Mouse (Mus musculus): ENCODE data around the gene Krtap5-2. TPM values are rescaled to one million over a fixed set of nuclear protein-coding genes. Genes with fewer than 3 reads are reported as not detected.
"Not testable (repeated sequence)": the region's sequence is repeated elsewhere in the genome, so short reads cannot be mapped to it uniquely, and the experiment has no call there.

Gene Krtap5-2
- polyA plus RNA-seq (2012; rRNA removed) (not detected in 2 replicates), polyA plus RNA-seq (2014; fragmentation: Nextera tagmentation; extraction: Ambion mirVana) (not detected in 2 replicates)

GRCm38 (mm10) chr7:142175905-142176304, at the start of gene Krtap5-2:
TSS of gene Krtap5-2 (minus strand) at chr7:142176005.
- not testable (repeated sequence) for H3K27ac ChIP-seq; H3K9ac ChIP-seq (replicated peaks); H3K4me1 ChIP-seq (replicated peaks; ENCODE audit: control insufficient read depth in 2 of 2, insufficient read depth in 2 of 2, low read length in 1 of 2); DNase-seq (ENCODE audit: low read depth in 3 of 3, low spot score in 3 of 3); H3K9me3 ChIP-seq (ENCODE audit: control insufficient read depth, low read length); ATAC-seq (ENCODE audit: insufficient read depth); H3K36me3 ChIP-seq (replicated peaks; ENCODE audit: control insufficient read depth, insufficient read depth, low read depth); H3K4me3 ChIP-seq (ENCODE audit: insufficient read depth in 1 of 2, low read depth in 2 of 2, low read length in 2 of 2); H3K27me3 ChIP-seq (ENCODE audit: control insufficient read depth, insufficient read depth, low read length); H3K4me2 ChIP-seq (ENCODE audit: low read depth)

- Histone ChIP-seq H3K27ac (no peak overlapping the region), H3K4me1 (replicated peaks; ENCODE audit: control insufficient read depth in 2 of 2, insufficient read depth in 2 of 2, low read length in 1 of 2) (no peaks in the 10 kb centered on the region), H3K9me3 (ENCODE audit: control insufficient read depth, low read length) (no peaks in the 10 kb centered on the region), H3K27me3 (ENCODE audit: control insufficient read depth, insufficient read depth, low read length) (no peaks in the 10 kb centered on the region), H3K9ac (replicated peaks) (no peak overlapping the region), H3K4me3 (ENCODE audit: insufficient read depth in 1 of 2, low read depth in 2 of 2, low read length in 2 of 2) (no peak overlapping the region), H3K4me2 (ENCODE audit: low read depth) (no peak overlapping the region), H3K36me3 (replicated peaks; ENCODE audit: control insufficient read depth, insufficient read depth, low read depth) (no peaks in the 10 kb centered on the region)
- WGBS (ENCODE audit: insufficient replicate concordance): 31% methylated on average over 2 of the region's 2 CpGs
- no peak for ATAC-seq (ENCODE audit: insufficient read depth)
- DNase-seq (ENCODE audit: low read depth in 3 of 3, low spot score in 3 of 3): no peak
- TF ChIP-seq CTCF (IDR thresholded peaks at IDR 0.05; ENCODE audit: low read depth): no peak
- no peak for TF ChIP-seq EP300 (IDR thresholded peaks at IDR 0.05; ENCODE audit: low read depth)
Observed at GRCm38 (mm10) chr7:142224518-142224917, 48.7 kb upstream of the Krtap5-2 start.

GRCm38 (mm10) chr7:142212136-142212535, 36.3 kb upstream of the Krtap5-2 start:
- not testable (repeated sequence) for DNase-seq (ENCODE audit: low read depth in 3 of 3, low spot score in 3 of 3); H3K4me2 ChIP-seq (ENCODE audit: low read depth); H3K27ac ChIP-seq; H3K27me3 ChIP-seq (ENCODE audit: control insufficient read depth, insufficient read depth, low read length); H3K9ac ChIP-seq (replicated peaks); H3K4me3 ChIP-seq (ENCODE audit: insufficient read depth in 1 of 2, low read depth in 2 of 2, low read length in 2 of 2); H3K4me1 ChIP-seq (replicated peaks; ENCODE audit: control insufficient read depth in 2 of 2, insufficient read depth in 2 of 2, low read length in 1 of 2); H3K36me3 ChIP-seq (replicated peaks; ENCODE audit: control insufficient read depth, insufficient read depth, low read depth); ATAC-seq (ENCODE audit: insufficient read depth); H3K9me3 ChIP-seq (ENCODE audit: control insufficient read depth, low read length)
- 18% methylated on average over 1 of the region's 1 CpGs for WGBS (ENCODE audit: insufficient replicate concordance)

GRCm38 (mm10) chr7:142211559-142211958, 35.8 kb upstream of the Krtap5-2 start, which contains the start of gene Gm7579:
TSS of gene Gm7579 (plus strand) at chr7:142211859.
- DNase-seq (ENCODE audit: low read depth in 3 of 3, low spot score in 3 of 3) (no peak), ATAC-seq (ENCODE audit: insufficient read depth) (no peak)
- H3K4me3 ChIP-seq (ENCODE audit: insufficient read depth in 1 of 2, low read depth in 2 of 2, low read length in 2 of 2): no peak within 1 kb of the TSS
- 42% methylated on average over 1 of the region's 1 CpGs for WGBS (ENCODE audit: insufficient replicate concordance)
- no peaks in the 10 kb centered on the region for H3K9me3 ChIP-seq (ENCODE audit: control insufficient read depth, low read length)
- no peak within 1 kb of the TSS for H3K27ac ChIP-seq
- TF ChIP-seq CTCF (IDR thresholded peaks at IDR 0.05; ENCODE audit: low read depth) (no peak), EP300 (IDR thresholded peaks at IDR 0.05; ENCODE audit: low read depth) (no peak)
- no peaks in the 10 kb centered on the region for H3K27me3 ChIP-seq (ENCODE audit: control insufficient read depth, insufficient read depth, low read length)
- no peaks in the 10 kb centered on the region for H3K4me1 ChIP-seq (replicated peaks; ENCODE audit: control insufficient read depth in 2 of 2, insufficient read depth in 2 of 2, low read length in 1 of 2)
- H3K36me3 ChIP-seq (replicated peaks; ENCODE audit: control insufficient read depth, insufficient read depth, low read depth): no peaks in the 10 kb centered on the region
- no peak within 1 kb of the TSS for H3K4me2 ChIP-seq (ENCODE audit: low read depth)
- H3K9ac ChIP-seq (replicated peaks): no peak within 1 kb of the TSS

GRCm38 (mm10) chr7:142206891-142207290, 31.1 kb upstream of the Krtap5-2 start:
- H3K36me3 ChIP-seq (replicated peaks; ENCODE audit: control insufficient read depth, insufficient read depth, low read depth); H3K4me2 ChIP-seq (ENCODE audit: low read depth); H3K9me3 ChIP-seq (ENCODE audit: control insufficient read depth, low read length); H3K4me3 ChIP-seq (ENCODE audit: insufficient read depth in 1 of 2, low read depth in 2 of 2, low read length in 2 of 2); H3K4me1 ChIP-seq (replicated peaks; ENCODE audit: control insufficient read depth in 2 of 2, insufficient read depth in 2 of 2, low read length in 1 of 2); H3K9ac ChIP-seq (replicated peaks); H3K27ac ChIP-seq; ATAC-seq (ENCODE audit: insufficient read depth); H3K27me3 ChIP-seq (ENCODE audit: control insufficient read depth, insufficient read depth, low read length); DNase-seq (ENCODE audit: low read depth in 3 of 3, low spot score in 3 of 3): not testable (repeated sequence)
- 55% methylated on average over 5 of the region's 5 CpGs for WGBS (ENCODE audit: insufficient replicate concordance)

GRCm38 (mm10) chr7:142205488-142205887, 29.7 kb upstream of the Krtap5-2 start:
- ATAC-seq (ENCODE audit: insufficient read depth): no peak
- Histone ChIP-seq H3K36me3 (replicated peaks; ENCODE audit: control insufficient read depth, insufficient read depth, low read depth) (no peaks in the 10 kb centered on the region), H3K27ac (no peak overlapping the region), H3K4me1 (replicated peaks; ENCODE audit: control insufficient read depth in 2 of 2, insufficient read depth in 2 of 2, low read length in 1 of 2) (no peaks in the 10 kb centered on the region), H3K4me3 (ENCODE audit: insufficient read depth in 1 of 2, low read depth in 2 of 2, low read length in 2 of 2) (no peak overlapping the region), H3K9ac (replicated peaks) (no peak overlapping the region), H3K27me3 (ENCODE audit: control insufficient read depth, insufficient read depth, low read length) (no peaks in the 10 kb centered on the region), H3K4me2 (ENCODE audit: low read depth) (no peak overlapping the region), H3K9me3 (ENCODE audit: control insufficient read depth, low read length) (no peaks in the 10 kb centered on the region)
- no peak for DNase-seq (ENCODE audit: low read depth in 3 of 3, low spot score in 3 of 3)
- TF ChIP-seq EP300 (IDR thresholded peaks at IDR 0.05; ENCODE audit: low read depth) (no peak), CTCF (IDR thresholded peaks at IDR 0.05; ENCODE audit: low read depth) (no peak)
